Mouse (Mus musculus) MEL (cell line): Measurements from ENCODE around the gene Unc5b. TPM values are rescaled to one million over a fixed set of nuclear protein-coding genes. Genes with fewer than 3 reads are reported as not detected.

Source experiments
- DNase-seq: peaks from one replicate; pipeline ENCODE4 v3.0.0; 2011; ENCODE audit warnings: low read depth, low spot score
- H3K27ac ChIP-seq: 2 replicates; pipeline ENCODE4 v1.5.1; 2012; ENCODE audit warnings: low read depth, mild to moderate bottlenecking, control low read depth, low read length, moderate library complexity; ENCODE audit not compliant: control insufficient read depth
- H3K27me3 ChIP-seq, 2 experiments: fragments of 150-350 bp in 1 of 2; sonication (generic) in 1 of 2; 2 replicates each; pipeline ENCODE4 v1.6.1; 2012; ENCODE audit warnings: low read length in 2 of 2, mild to moderate bottlenecking in 2 of 2, improper control_type of control experiment in 1 of 2, moderate library complexity in 1 of 2; ENCODE audit not compliant: insufficient read depth in 2 of 2, control insufficient read depth in 1 of 2
- H3K36me3 ChIP-seq, 2 experiments: 2 replicates each; pipeline ENCODE4 v1.6.1; 2012 to 2014; ENCODE audit warnings: low read length in 2 of 2, improper control_type of control experiment in 1 of 2, inconsistent platforms in 1 of 2, mild to moderate bottlenecking in 1 of 2; ENCODE audit not compliant: insufficient read depth in 2 of 2, control insufficient read depth in 1 of 2
- H3K4me1 ChIP-seq, 2 experiments: fragments of 150-350 bp in 1 of 2; sonication (generic) in 1 of 2; 2 replicates each; pipeline ENCODE4 v1.6.1; 2012; ENCODE audit warnings: low read length in 2 of 2, improper control_type of control experiment in 1 of 2, mild to moderate bottlenecking in 1 of 2; ENCODE audit not compliant: insufficient read depth in 2 of 2, control insufficient read depth in 1 of 2
- H3K4me3 ChIP-seq, 2 experiments: fragments of 150-350 bp in 1 of 2; sonication (generic) in 1 of 2; 2 replicates each; pipeline ENCODE4 v1.5.1; 2012; ENCODE audit warnings: low read depth in 2 of 2, low read length in 2 of 2, mild to moderate bottlenecking in 2 of 2, moderate library complexity in 2 of 2, control low read depth in 1 of 2, improper control_type of control experiment in 1 of 2; ENCODE audit not compliant: control insufficient read depth in 1 of 2, insufficient read depth in 1 of 2
- H3K79me2 ChIP-seq: 2 replicates; pipeline ENCODE4 v1.6.1; 2012; ENCODE audit warnings: mild to moderate bottlenecking, low read length, moderate library complexity; ENCODE audit not compliant: control insufficient read depth, poor library complexity, insufficient read depth
- H3K9ac ChIP-seq: 2 replicates; pipeline ENCODE4 v1.6.1; 2012; ENCODE audit warnings: low read depth, mild to moderate bottlenecking, control low read depth, low read length, moderate library complexity; ENCODE audit not compliant: control insufficient read depth, poor library complexity, severe bottlenecking
- H3K9me3 ChIP-seq: fragments of 150-350 bp; sonication (generic); replicated peaks from 2 replicates; pipeline ENCODE4 v1.6.1; 2012; ENCODE audit warnings: mild to moderate bottlenecking, low read length, improper control_type of control experiment, moderate library complexity; ENCODE audit not compliant: insufficient read depth
- BHLHE40 ChIP-seq: IDR thresholded peaks from 2 replicates; pipeline ENCODE4 v1.6.1; 2012; ENCODE audit warnings: low read depth, mild to moderate bottlenecking, inconsistent platforms, low read length, improper control_type of control experiment, borderline replicate concordance
- CHD2 ChIP-seq: IDR thresholded peaks from 2 replicates; pipeline ENCODE4 v1.6.1; 2011; ENCODE audit warnings: low read length, improper control_type of control experiment
- ELF1 ChIP-seq: IDR thresholded peaks from 2 replicates; pipeline ENCODE4 v1.6.1; 2014; ENCODE audit warnings: low read depth, mild to moderate bottlenecking, inconsistent platforms, low read length, improper control_type of control experiment, moderate library complexity
- GABPA ChIP-seq: IDR thresholded peaks from 2 replicates; pipeline ENCODE4 v1.6.1; 2012; ENCODE audit warnings: low read depth, mild to moderate bottlenecking, inconsistent platforms, low read length, improper control_type of control experiment, moderate library complexity
- HCFC1 ChIP-seq: IDR thresholded peaks from 2 replicates; pipeline ENCODE4 v1.6.1; 2012; ENCODE audit warnings: low read depth, mild to moderate bottlenecking, inconsistent platforms, low read length, improper control_type of control experiment, moderate library complexity
- KAT2A ChIP-seq: conservative IDR thresholded peaks from 2 replicates; pipeline ENCODE4 v1.6.1; 2012; ENCODE audit warnings: low read depth, low read length, improper control_type of control experiment, inconsistent platforms
- MAX ChIP-seq: IDR thresholded peaks from 2 replicates; pipeline ENCODE4 v1.6.1; 2011; ENCODE audit warnings: low read length, improper control_type of control experiment
- MEF2A ChIP-seq: IDR thresholded peaks from 2 replicates; pipeline ENCODE4 v1.6.1; 2014; ENCODE audit warnings: low read depth, mild to moderate bottlenecking, inconsistent platforms, low read length, improper control_type of control experiment; ENCODE audit not compliant: poor library complexity, insufficient replicate concordance, severe bottlenecking; ENCODE audit errors: extremely low read depth
- POLR2A ChIP-seq, 2 experiments: IDR thresholded peaks; 2 replicates each; pipeline ENCODE4 v1.6.1; 2011 to 2012; ENCODE audit warnings: low read length in 2 of 2, mild to moderate bottlenecking in 2 of 2, control low read depth in 1 of 2, improper control_type of control experiment in 1 of 2, low read depth in 1 of 2, moderate library complexity in 1 of 2; ENCODE audit not compliant: control insufficient read depth in 1 of 2, insufficient read depth in 1 of 2, poor library complexity in 1 of 2
- POLR2AphosphoS5 ChIP-seq: IDR thresholded peaks from 2 replicates; pipeline ENCODE4 v1.6.1; 2012; ENCODE audit warnings: low read depth, borderline replicate concordance, mild to moderate bottlenecking, inconsistent platforms, low read length, moderate library complexity, mixed read lengths
- RCOR1 ChIP-seq: IDR thresholded peaks from 2 replicates; pipeline ENCODE4 v1.6.1; 2012; ENCODE audit warnings: low read depth, mild to moderate bottlenecking, inconsistent platforms, low read length, improper control_type of control experiment
- TBP ChIP-seq: IDR thresholded peaks from 2 replicates; pipeline ENCODE4 v1.8.0; 2011; ENCODE audit warnings: low read depth, low read length, improper control_type of control experiment
- TCF12 ChIP-seq: IDR thresholded peaks from 2 replicates; pipeline ENCODE4 v1.6.1; 2014; ENCODE audit warnings: low read depth, mild to moderate bottlenecking, inconsistent platforms, low read length, improper control_type of control experiment, moderate library complexity
- USF2 ChIP-seq, 2 experiments: IDR thresholded peaks; 2 replicates each; pipeline ENCODE4 v1.6.1; 2011 to 2012; ENCODE audit warnings: improper control_type of control experiment in 2 of 2, low read length in 2 of 2, borderline replicate concordance in 1 of 2, inconsistent platforms in 1 of 2, low read depth in 1 of 2, mild to moderate bottlenecking in 1 of 2; ENCODE audit not compliant: insufficient read depth in 1 of 2
- ZKSCAN1 ChIP-seq: IDR thresholded peaks from 2 replicates; pipeline ENCODE4 v1.6.1; 2012; ENCODE audit warnings: low read depth, mild to moderate bottlenecking, inconsistent platforms, low read length, improper control_type of control experiment, moderate library complexity
- ZMIZ1 ChIP-seq: IDR thresholded peaks from 2 replicates; pipeline ENCODE4 v1.6.1; 2012; ENCODE audit warnings: low read depth, mild to moderate bottlenecking, inconsistent platforms, low read length, improper control_type of control experiment, moderate library complexity
- ZNF384 ChIP-seq: IDR thresholded peaks from 2 replicates; pipeline ENCODE4 v1.6.1; 2012; ENCODE audit warnings: low read depth, mild to moderate bottlenecking, inconsistent platforms, low read length, improper control_type of control experiment
- polyA plus RNA-seq, 2 experiments: library from polyadenylated mRNA; stranded (reverse) in 1 of 2; unstranded in 1 of 2; fragments of >175 nt in 1 of 2; fragments of >200 nt in 1 of 2; gene quantifications; 2 replicates each; pipeline versions ENCODE4 v1.2.1 to v1.2.4; 2012; ENCODE audit warnings: low replicate concordance in 2 of 2, low read depth in 1 of 2; ENCODE audit not compliant: insufficient read length in 2 of 2, insufficient read depth in 1 of 2, missing spikeins in 1 of 2
- total RNA-seq: library from RNA; depleted of rRNA; stranded (reverse); fragments of 300-350 nt; gene quantifications from 2 replicates; pipeline ENCODE4 v1.2.3, GENCODE M21; 2012

Unc5b gene
- total and polyA plus RNA-seq, 3 experiments: not detected

DNA sequence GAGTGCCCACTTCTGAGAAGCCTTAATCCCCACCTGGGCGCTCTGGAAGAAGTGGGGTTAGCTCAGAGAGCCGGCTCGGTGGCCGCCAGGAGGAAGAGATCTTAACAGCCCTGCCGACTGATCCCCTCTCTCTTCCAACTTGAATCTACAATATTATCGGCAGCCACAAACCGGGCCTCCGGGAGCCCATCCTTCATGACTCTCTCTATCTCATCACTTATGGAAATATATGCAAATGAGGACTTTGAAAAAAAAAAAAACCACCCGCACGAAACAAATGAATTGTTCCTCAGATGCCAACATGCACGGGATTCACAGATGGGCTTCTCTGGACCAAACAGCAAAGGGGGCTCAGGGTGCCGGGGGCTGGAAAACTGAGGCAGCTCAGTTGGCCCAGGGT, 109.7 kb downstream of the Unc5b start:
- H3K79me2 ChIP-seq: no peaks in the 10 kb centered on the region
- H3K27ac ChIP-seq: no peak overlapping the region
- no peak for DNase-seq
- H3K9me3 ChIP-seq: no peaks in the 10 kb centered on the region
- H3K4me1 ChIP-seq: no peaks in the 10 kb centered on the region
- no peak overlapping the region for H3K9ac ChIP-seq
- no peak overlapping the region for H3K4me3 ChIP-seq
- no peak for TF ChIP-seq MEF2A
- no peak for TF ChIP-seq KAT2A
- TF ChIP-seq TBP: no peak
- no peak for TF ChIP-seq GABPA
- H3K27me3 ChIP-seq: no peaks in the 10 kb centered on the region
- H3K36me3 ChIP-seq: no peaks in the 10 kb centered on the region

DNA sequence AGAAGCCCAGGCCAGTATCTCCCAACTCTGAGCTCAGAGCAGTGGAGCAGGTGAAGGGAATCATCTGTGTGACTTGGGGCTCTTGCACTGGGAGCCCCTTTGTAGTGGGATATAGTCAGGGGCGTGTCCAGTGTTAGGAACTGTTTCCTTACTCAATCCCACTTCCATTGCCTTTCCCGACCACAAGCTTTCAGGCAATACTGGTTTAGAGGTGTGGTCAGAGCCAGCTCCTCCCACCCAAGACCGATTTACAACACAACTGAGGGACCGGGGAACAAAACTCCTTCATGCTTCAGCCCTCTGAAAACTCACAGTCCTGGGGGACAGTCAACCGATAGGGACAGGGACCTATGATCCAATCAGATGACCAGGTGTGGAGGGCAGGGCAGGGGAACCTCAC, 110.9 kb downstream of the Unc5b start:
- TF ChIP-seq POLR2AphosphoS5 (no peak), CHD2 (no peak), RCOR1 (no peak), BHLHE40 (no peak), ZMIZ1 (no peak), POLR2A (IDR thresholded peaks at IDR 0.05; ENCODE audit: control insufficient read depth in 1 of 2, insufficient read depth in 1 of 2, low read depth in 1 of 2, low read length in 2 of 2, poor library complexity in 1 of 2) (no peak), MAX (no peak), TCF12 (no peak), HCFC1 (no peak), MEF2A (no peak), USF2 (IDR thresholded peaks at IDR 0.05; ENCODE audit: borderline replicate concordance in 1 of 2, insufficient read depth in 1 of 2, low read depth in 1 of 2, low read length in 2 of 2) (no peak), ZNF384 (no peak), ELF1 (no peak), ZKSCAN1 (no peak)
- H3K9me3 ChIP-seq: no peaks in the 10 kb centered on the region
- H3K79me2 ChIP-seq: no peaks in the 10 kb centered on the region
- no peaks in the 10 kb centered on the region for H3K27me3 ChIP-seq
- H3K4me1 ChIP-seq: no peaks in the 10 kb centered on the region
- no peaks in the 10 kb centered on the region for H3K36me3 ChIP-seq
- H3K4me3 ChIP-seq: no peak overlapping the region
- no peak overlapping the region for H3K9ac ChIP-seq
- no peak for DNase-seq
- no peak overlapping the region for H3K27ac ChIP-seq
